Mouse (Mus musculus) right cerebral cortex, postnatal 36 days (tissue): Measurements from ENCODE around the gene Ifit2.

Source experiments
- DNase-seq, 2 experiments: peaks; one replicate each; pipeline ENCODE4 v3.0.0; 2022; ENCODE audit warnings: low spot score in 2 of 2, mixed read lengths in 1 of 2

Ifit2 gene

GRCm38 (mm10) chr19:34550534-34551223, at the start of gene Ifit2:
Ifit2 (plus strand) TSS chr19:34550694.
- peak; percentile 46 to 55 for DNase-seq

DNA sequence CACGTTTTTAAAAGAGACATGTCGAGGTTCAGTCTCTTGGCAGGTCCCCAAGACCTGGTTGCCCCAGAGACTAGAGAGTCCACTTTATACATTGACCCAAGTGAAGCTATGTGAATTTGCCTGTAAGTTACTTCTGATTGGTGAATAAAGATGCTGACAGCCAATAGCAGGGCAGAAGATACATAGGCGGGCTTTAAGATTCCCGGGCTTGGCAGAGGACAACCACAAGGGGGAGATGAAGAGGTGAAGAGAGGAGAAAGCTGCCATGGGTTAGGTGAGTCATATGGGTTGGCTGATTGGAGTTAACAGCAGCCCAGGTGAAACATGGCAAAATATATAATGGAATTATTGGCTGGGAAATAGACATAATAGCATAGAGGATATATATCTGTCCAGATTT, 49.7 kb upstream of the Ifit2 start:
- peak in 1 of 2 experiments; percentile 30 for DNase-seq

GRCm38 (mm10) chr19:34505161-34505721, 45.3 kb upstream of the Ifit2 start:
- no peak for DNase-seq

GRCm38 (mm10) chr19:34510717-34511116, 39.8 kb upstream of the Ifit2 start:
- DNase-seq: no peak

DNA sequence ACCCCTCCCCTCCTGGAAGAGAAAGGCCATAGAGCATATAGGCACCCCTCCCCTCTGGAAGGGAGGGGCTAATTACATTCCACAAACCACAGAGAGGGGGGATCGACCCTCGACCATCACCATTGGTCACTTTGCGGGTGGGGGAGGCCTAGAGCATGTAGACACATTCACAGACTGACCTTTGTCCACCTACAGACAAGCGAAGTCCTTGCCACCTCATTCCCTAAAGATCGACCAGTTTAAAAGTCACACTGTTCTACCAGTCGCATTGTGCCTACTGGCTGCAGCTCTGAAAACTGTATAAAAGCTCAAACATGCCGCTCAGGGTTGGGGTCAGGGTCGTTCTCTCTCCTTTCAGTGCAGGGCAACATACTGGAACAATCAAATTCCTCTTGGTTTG, 39.0 kb upstream of the Ifit2 start:
- DNase-seq: no peak

DNA sequence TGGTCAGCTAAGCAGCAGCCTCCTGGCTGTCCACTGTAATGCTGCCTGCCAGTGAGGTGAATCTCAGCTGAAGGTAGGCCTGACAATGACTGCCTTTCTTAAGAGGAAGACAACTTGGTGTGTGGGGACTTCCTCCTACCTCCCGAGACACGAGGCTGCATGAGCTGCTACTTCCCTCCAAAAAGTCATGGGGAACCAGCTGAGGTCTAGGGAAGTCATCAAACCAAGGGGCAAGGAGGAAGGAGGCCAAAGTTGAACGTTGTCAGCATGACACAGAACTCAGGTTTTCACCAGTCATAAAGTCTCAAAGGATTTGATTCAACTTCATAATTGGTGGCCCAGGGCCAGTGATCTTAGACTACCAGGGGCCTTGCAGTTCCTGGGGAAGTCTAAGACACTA, 34.8 kb upstream of the Ifit2 start:
- DNase-seq: no peak

DNA sequence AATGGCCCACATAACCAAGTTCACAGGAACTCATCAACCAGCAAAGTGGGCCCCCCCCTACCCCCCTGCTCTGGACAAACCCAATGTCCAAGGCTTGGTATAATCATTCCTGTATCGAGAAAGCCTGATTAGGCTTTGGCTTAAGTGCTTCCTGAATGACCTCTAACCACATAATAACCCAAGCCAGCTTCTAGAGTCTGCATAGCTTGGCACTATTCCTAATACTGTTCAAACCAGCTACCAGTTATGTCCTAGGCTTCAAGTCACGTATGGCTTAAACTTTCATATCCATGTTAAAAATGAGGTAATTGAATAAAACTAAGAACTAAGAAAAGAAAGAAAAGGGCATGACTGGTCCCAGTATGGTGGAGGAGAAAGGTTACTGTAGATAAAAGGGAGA, 34.1 kb upstream of the Ifit2 start:
- DNase-seq: no peak

- DNase-seq: no peak
These were observed 33.3 kb upstream of the Ifit2 start for GRCm38 (mm10) chr19:34517197-34517596.

GRCm38 (mm10) chr19:34517812-34518594, 32.5 kb upstream of the Ifit2 start:
- DNase-seq: no peak

GRCm38 (mm10) chr19:34518786-34519185, 31.7 kb upstream of the Ifit2 start:
- DNase-seq: no peak

GRCm38 (mm10) chr19:34519646-34520045, 30.8 kb upstream of the Ifit2 start:
- no peak for DNase-seq

DNA sequence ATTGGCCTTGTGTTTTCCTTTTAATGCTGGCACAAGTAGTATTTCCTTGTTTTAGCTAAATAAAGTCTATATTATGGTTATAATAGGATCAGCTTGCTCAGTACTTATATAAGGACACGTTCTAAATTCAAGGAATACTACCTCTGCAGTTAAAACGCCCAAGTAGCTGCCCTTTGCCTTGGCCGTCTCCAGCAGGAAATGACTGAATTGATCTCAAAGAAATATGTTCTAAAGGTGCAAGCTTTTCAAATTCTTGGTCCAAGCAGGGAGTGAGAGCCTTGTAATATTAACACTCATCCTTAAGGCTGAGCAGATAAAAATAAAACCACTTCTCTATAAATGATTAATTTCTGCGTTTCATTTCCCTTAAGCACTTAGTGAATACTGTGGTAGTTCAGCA, 30.4 kb upstream of the Ifit2 start:
- DNase-seq: no peak

DNA sequence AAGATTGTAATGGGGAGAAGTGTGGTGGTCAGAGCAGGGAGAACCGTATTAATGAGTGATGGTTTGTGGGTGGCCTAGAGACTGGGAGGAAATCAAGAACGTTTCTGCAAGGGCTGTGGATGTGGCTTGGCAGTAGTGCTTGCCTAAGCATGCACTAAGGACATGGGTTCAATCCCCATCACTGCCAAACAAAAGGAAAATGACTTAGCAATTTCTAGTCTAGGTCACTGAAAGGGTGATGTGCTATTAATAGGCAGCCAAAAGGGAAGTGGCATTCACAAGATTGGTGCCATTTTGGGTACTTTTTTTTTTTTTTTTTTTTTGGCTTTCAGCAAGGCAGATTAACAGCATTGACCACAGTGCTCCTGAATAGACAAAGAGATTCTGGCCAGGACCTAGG, 29.1 kb upstream of the Ifit2 start:
- no peak for DNase-seq

DNA sequence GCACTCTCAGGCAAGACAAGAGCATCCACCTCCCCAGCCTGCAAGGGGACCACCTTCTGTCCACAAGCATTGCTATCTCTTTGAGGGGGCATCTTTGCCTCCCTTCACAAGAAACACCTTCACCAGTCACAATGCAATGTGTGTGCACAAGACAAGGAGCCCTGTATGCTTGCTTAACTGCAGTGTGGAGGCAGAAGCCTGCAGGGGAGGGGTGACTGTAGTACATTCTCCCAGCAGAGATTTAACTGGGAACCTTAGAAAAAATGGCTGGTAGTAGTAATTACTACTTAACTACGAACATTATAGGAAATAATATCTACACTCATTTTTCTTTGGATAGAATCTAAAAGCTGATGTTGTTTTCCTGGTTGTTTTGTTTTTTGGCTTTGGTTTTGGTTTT, 28.5 kb upstream of the Ifit2 start:
- DNase-seq: no peak

DNA sequence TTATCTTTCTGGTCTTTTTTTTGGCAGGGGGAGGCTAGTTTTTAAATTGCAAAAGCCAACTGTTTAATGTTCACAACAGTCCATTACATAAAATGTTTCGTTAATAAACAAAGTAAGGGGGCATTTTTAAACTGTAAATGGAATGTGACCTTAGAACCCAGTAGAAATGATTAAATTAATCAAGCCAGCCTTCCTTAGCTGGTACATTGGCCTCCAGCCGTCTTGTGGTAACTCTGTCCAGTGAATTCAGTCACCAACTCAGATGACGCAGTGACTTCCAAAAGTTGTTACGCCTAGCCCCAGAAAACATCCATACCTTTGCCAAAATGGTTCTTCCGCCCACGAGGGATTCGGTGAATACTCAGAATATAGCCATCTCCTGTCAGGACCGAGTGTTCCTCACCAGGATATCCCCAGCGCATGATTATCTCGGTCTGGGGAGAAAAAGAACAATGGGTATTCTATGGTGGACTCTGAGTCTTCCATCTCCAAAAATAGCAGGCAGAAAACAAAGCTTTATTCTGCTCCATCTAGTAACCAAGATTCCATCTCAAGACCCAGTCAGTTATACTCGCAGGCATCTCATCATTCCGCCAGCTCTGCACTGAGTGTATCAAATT, 27.3 kb upstream of the Ifit2 start:
- no peak for DNase-seq

- DNase-seq: no peak
These were observed 25.8 kb upstream of the Ifit2 start for GRCm38 (mm10) chr19:34524646-34525045.

GRCm38 (mm10) chr19:34526321-34526923, 24.1 kb upstream of the Ifit2 start:
- DNase-seq: no peak

- DNase-seq: peak; percentile 89 to 91
These were observed 23.4 kb upstream of the Ifit2 start, which contains the start of gene Lipa for GRCm38 (mm10) chr19:34526941-34527682. Lipa (minus strand) TSS chr19:34527474.

DNA sequence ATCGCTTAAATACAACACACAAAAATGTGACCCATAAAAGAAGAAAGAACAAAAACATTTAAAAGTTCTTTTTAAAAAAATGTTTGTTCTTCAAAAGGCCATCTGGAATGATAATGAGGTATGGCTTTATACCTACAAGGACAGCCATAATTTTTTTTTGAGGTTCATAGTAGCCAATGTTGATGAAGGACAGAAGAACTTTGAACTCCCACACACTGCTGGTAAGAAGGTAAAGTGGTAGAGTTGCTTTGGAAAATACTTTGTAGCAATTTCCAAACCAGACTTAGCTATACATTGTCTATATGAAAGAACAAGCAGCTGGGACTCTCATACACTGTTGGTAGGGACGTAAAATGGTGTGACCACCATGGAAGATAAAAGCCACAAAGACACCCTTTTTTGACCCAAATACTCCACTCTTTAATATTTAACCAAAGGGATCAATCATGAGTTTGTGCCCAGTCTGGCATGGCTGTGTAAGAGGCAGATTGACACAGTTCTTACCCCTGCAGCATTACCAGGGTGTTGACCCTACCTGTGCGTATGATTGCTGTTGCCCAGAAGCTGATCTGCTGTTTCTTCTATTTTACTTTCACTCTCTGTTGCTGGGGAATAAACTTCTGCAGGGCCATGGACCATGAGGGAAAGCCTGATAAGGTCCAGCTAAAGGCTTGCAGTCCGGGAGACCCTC, 18.3 kb upstream of the Ifit2 start:
- DNase-seq: no peak

DNA sequence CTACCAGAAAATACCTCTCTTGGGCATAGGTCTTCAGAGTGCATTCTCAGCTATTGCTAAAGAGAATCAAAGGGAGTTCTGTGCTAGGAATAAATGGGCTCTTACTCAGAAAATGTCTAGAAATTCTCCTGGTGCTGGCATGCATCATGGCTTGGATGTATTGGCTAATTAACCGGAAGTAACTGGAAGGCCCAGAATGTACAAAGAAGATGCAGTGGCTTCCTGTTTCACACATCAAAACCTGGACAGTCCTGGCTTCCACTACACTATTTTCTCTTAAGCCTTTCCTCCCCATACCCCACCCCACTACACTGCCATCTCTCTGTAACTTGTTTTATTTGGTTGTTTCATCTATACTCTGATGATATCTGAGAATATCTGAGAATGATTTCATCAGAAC, 11.1 kb upstream of the Ifit2 start:
- DNase-seq: no peak

DNA sequence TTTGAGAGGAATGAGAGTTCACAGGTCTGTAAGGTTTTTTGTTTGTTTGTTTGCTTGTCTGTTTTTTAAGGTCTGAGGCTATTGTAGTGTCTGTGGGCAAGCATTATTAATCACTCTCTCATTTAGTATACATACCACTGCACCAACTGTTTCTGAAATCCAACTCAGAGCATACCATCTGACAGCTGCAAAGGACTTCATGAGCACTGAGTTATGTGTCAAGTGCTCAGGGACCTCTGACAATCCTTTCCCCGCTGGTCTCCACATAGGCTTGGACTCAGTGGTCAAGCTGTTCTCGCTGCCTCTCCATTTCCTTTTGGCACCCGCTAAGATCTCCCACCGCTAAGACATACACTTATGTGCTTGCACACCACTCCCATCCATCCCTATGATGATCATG, 4.3 kb upstream of the Ifit2 start:
- no peak for DNase-seq
